Comparison of ENCODE assay signal across 13 mouse cellular contexts in genomic region chr2:13129859-13130258, GRCm38 (mm10).
DNase-seq lines count a peak whose midpoint lies in the region; ATAC-seq and TF ChIP-seq lines count a peak whose summit lies in the region.
"Had no signal": no experiment of that assay in that cellular context is flagged by ENCODE, and none has a peak within 500 bp of the region (broad histone marks: within the 10 kb centered on the region; RNA-seq: fewer than 3 reads in every experiment).

No protein-coding gene starts in this region.

- DNase-seq in midbrain, embryonic 11.5 days (ENCODE audit: low spot score, missing footprints): peak; percentile 78
- DNase-seq in midbrain, embryonic 10.5 days (ENCODE audit: low spot score): no peak
- no peak for DNase-seq in gastrocnemius, adult 8-10 months (ENCODE audit: low spot score in 2 of 2)
- DNase-seq in thymus, postnatal 0 days (ENCODE audit: low spot score): no peak
- no peak for DNase-seq in liver, postnatal 0 days
- DNase-seq: gastrocnemius, postnatal 36 days; lung, postnatal 4 days; spleen, adult 18-20 months had no signal

- peaks cover 7% of the 10 kb centered on the region for H3K4me1 ChIP-seq in midbrain, embryonic 11.5 days (ENCODE audit: control insufficient read depth, insufficient read depth, low read length)
- H3K4me1 ChIP-seq in midbrain, embryonic 10.5 days: peaks cover 11% of the 10 kb centered on the region
- 0 out of 2 replicates have a peak, but pooled peaks cover 2% of the 10 kb centered on the region for H3K4me1 ChIP-seq in forebrain, embryonic 16.5 days (replicated peaks; ENCODE audit: control insufficient read depth, insufficient read depth, low read length)
- peaks cover 9% of the 10 kb centered on the region for H3K4me1 ChIP-seq in midbrain, embryonic 12.5 days
- no peaks in the 10 kb centered on the region for H3K4me1 ChIP-seq in liver, postnatal 0 days (ENCODE audit: insufficient read depth)

- no peaks in the 10 kb centered on the region for H3K27me3 ChIP-seq in midbrain, embryonic 11.5 days (ENCODE audit: control insufficient read depth, insufficient read depth, low read length)
- no peaks in the 10 kb centered on the region for H3K27me3 ChIP-seq in midbrain, embryonic 10.5 days (ENCODE audit: low read depth, poor library complexity, severe bottlenecking)
- H3K27me3 ChIP-seq in forebrain, embryonic 16.5 days (replicated peaks; ENCODE audit: control insufficient read depth, insufficient read depth, low read length): no peaks in the 10 kb centered on the region
- no peaks in the 10 kb centered on the region for H3K27me3 ChIP-seq in midbrain, embryonic 12.5 days
- no peaks in the 10 kb centered on the region for H3K27me3 ChIP-seq in liver, postnatal 0 days (ENCODE audit: insufficient read depth, low read length)
- H3K27me3 ChIP-seq: Patski had no signal

- 61% methylated on average over 10 of the region's 10 CpGs for WGBS in midbrain, embryonic 11.5 days
- 59% methylated on average over 10 of the region's 10 CpGs for WGBS in midbrain, embryonic 10.5 days
- 53% methylated on average over 10 of the region's 10 CpGs for WGBS in forebrain, embryonic 16.5 days
- WGBS in midbrain, embryonic 12.5 days: 50% methylated on average over 10 of the region's 10 CpGs
- 81% methylated on average over 10 of the region's 10 CpGs for WGBS in liver, postnatal 0 days (ENCODE audit: insufficient replicate concordance)

- no peak overlapping the region for H3K4me2 ChIP-seq in midbrain, embryonic 11.5 days
- H3K4me2 ChIP-seq in forebrain, embryonic 16.5 days (ENCODE audit: low read length): no peak overlapping the region
- H3K4me2 ChIP-seq in midbrain, embryonic 12.5 days (replicated peaks): peak overlapping the region; percentile 35
- no peak overlapping the region for H3K4me2 ChIP-seq in liver, postnatal 0 days (ENCODE audit: low read depth, low read length)

- no peak overlapping the region for H3K27ac ChIP-seq in midbrain, embryonic 11.5 days (ENCODE audit: low read depth, low read length)
- no peak overlapping the region for H3K27ac ChIP-seq in midbrain, embryonic 10.5 days (replicated peaks)
- H3K27ac ChIP-seq in forebrain, embryonic 16.5 days (ENCODE audit: low read length): no peak overlapping the region
- H3K27ac ChIP-seq in midbrain, embryonic 12.5 days (replicated peaks): no peak overlapping the region
- H3K27ac ChIP-seq in liver, postnatal 0 days (ENCODE audit: low read depth): no peak overlapping the region
- H3K27ac ChIP-seq: kidney, postnatal 0 days had no signal

- no peak overlapping the region for H3K4me3 ChIP-seq in midbrain, embryonic 11.5 days (ENCODE audit: low read depth, low read length)
- no peak overlapping the region for H3K4me3 ChIP-seq in midbrain, embryonic 10.5 days
- H3K4me3 ChIP-seq in forebrain, embryonic 16.5 days (replicated peaks; ENCODE audit: low read length): no peak overlapping the region
- no peak overlapping the region for H3K4me3 ChIP-seq in midbrain, embryonic 12.5 days
- no peak overlapping the region for H3K4me3 ChIP-seq in liver, postnatal 0 days (ENCODE audit: low read depth, low read length)
- H3K4me3 ChIP-seq: erythroblast, embryonic 14.5 days had no signal

- TF ChIP-seq EP300 in liver, postnatal 0 days (IDR thresholded peaks at IDR 0.05; ENCODE audit: low read depth): no peak

- H3K9me3 ChIP-seq in midbrain, embryonic 11.5 days (ENCODE audit: control insufficient read depth, low read length): no peaks in the 10 kb centered on the region
- H3K9me3 ChIP-seq in midbrain, embryonic 10.5 days (replicated peaks): no peaks in the 10 kb centered on the region
- no peaks in the 10 kb centered on the region for H3K9me3 ChIP-seq in forebrain, embryonic 16.5 days (ENCODE audit: control insufficient read depth, low read length)
- no peaks in the 10 kb centered on the region for H3K9me3 ChIP-seq in midbrain, embryonic 12.5 days
- H3K9me3 ChIP-seq in liver, postnatal 0 days (ENCODE audit: low read length): no peaks in the 10 kb centered on the region

- TF ChIP-seq CTCF in liver, postnatal 0 days (IDR thresholded peaks at IDR 0.05; ENCODE audit: low read depth): no peak

- ATAC-seq in midbrain, embryonic 11.5 days (ENCODE audit: low FRiP score): peak; percentile 72
- peak; percentile 45; the same call in 1 of the 2 replicates for ATAC-seq in forebrain, embryonic 16.5 days
- ATAC-seq in midbrain, embryonic 12.5 days (ENCODE audit: low FRiP score, low read depth): peak; percentile 61
- ATAC-seq in liver, postnatal 0 days: no peak
- ATAC-seq: Patski had no signal

- H3K36me3 ChIP-seq in midbrain, embryonic 11.5 days (ENCODE audit: control insufficient read depth, insufficient read depth, low read length): no peaks in the 10 kb centered on the region
- no peaks in the 10 kb centered on the region for H3K36me3 ChIP-seq in midbrain, embryonic 10.5 days
- no peaks in the 10 kb centered on the region for H3K36me3 ChIP-seq in forebrain, embryonic 16.5 days (ENCODE audit: control insufficient read depth, insufficient read depth)
- no peaks in the 10 kb centered on the region for H3K36me3 ChIP-seq in midbrain, embryonic 12.5 days
- no peaks in the 10 kb centered on the region for H3K36me3 ChIP-seq in liver, postnatal 0 days (replicated peaks; ENCODE audit: insufficient read depth, low read length)

- H3K9ac ChIP-seq in midbrain, embryonic 11.5 days (ENCODE audit: low read length): no peak overlapping the region
- no peak overlapping the region for H3K9ac ChIP-seq in forebrain, embryonic 16.5 days (replicated peaks; ENCODE audit: low read depth, low read length)
- no peak overlapping the region for H3K9ac ChIP-seq in midbrain, embryonic 12.5 days (replicated peaks)
- H3K9ac ChIP-seq in liver, postnatal 0 days (replicated peaks): no peak overlapping the region
